Mouse (Mus musculus): Measurements from ENCODE around the gene Gas2l3. TPM values are rescaled to one million over a fixed set of nuclear protein-coding genes. Genes with fewer than 3 reads are reported as not detected.

Gas2l3 gene
- polyA plus RNA-seq, 1 experiment from 2014 or later: 7.0 TPM

- Histone ChIP-seq H3K4me2 (replicated peaks) (no peak overlapping the region), H3K4me1 (no peaks in the 10 kb centered on the region), H3K36me3 (no peaks in the 10 kb centered on the region), H3K9me3 (no peaks in the 10 kb centered on the region), H3K9ac (no peak overlapping the region), H3K4me3 (no peak overlapping the region), H3K27me3 (replicated peaks) (no peaks in the 10 kb centered on the region), H3K27ac (no peak overlapping the region)
- ATAC-seq (ENCODE audit: low FRiP score, low read depth): no peak
- 95% methylated on average over 8 of the region's 8 CpGs for WGBS
These were observed 21.1 kb downstream of the Gas2l3 start for GRCm38 (mm10) chr10:89422504-89423158.

- peaks cover 14% of the 10 kb centered on the region for H3K36me3 ChIP-seq
- no peaks in the 10 kb centered on the region for H3K4me1 ChIP-seq
- 96% methylated on average over 2 of the region's 2 CpGs for WGBS
- H3K4me2 ChIP-seq (replicated peaks): no peak overlapping the region
- H3K9ac ChIP-seq: no peak overlapping the region
- no peak overlapping the region for H3K27ac ChIP-seq
- no peaks in the 10 kb centered on the region for H3K27me3 ChIP-seq (replicated peaks)
- no peaks in the 10 kb centered on the region for H3K9me3 ChIP-seq
- no peak for ATAC-seq (ENCODE audit: low FRiP score, low read depth)
- H3K4me3 ChIP-seq: no peak overlapping the region
These were observed 25.8 kb downstream of the Gas2l3 start for GRCm38 (mm10) chr10:89417966-89418365.

GRCm38 (mm10) chr10:89415478-89415877 lies 28.3 kb downstream of the Gas2l3 start:
- Histone ChIP-seq H3K36me3 (peaks cover 18% of the 10 kb centered on the region), H3K27me3 (replicated peaks) (no peaks in the 10 kb centered on the region), H3K27ac (no peak overlapping the region), H3K9ac (no peak overlapping the region), H3K4me3 (no peak overlapping the region), H3K9me3 (no peaks in the 10 kb centered on the region), H3K4me1 (no peaks in the 10 kb centered on the region), H3K4me2 (replicated peaks) (no peak overlapping the region)
- 79% methylated on average over 3 of the region's 3 CpGs for WGBS
- no peak for ATAC-seq (ENCODE audit: low FRiP score, low read depth)

- no peaks in the 10 kb centered on the region for H3K36me3 ChIP-seq
- no peak overlapping the region for H3K27ac ChIP-seq
- 21% methylated on average over 1 of the region's 1 CpGs for WGBS
- no peaks in the 10 kb centered on the region for H3K27me3 ChIP-seq (replicated peaks)
- no peak overlapping the region for H3K4me3 ChIP-seq
- H3K4me1 ChIP-seq: no peaks in the 10 kb centered on the region
- ATAC-seq (ENCODE audit: low FRiP score, low read depth): no peak
- H3K9ac ChIP-seq: no peak overlapping the region
- H3K9me3 ChIP-seq: no peaks in the 10 kb centered on the region
- no peak overlapping the region for H3K4me2 ChIP-seq (replicated peaks)
These were observed 36.2 kb downstream of the Gas2l3 start for GRCm38 (mm10) chr10:89407551-89407950.

- H3K9ac ChIP-seq: no peak overlapping the region
- no peaks in the 10 kb centered on the region for H3K27me3 ChIP-seq (replicated peaks)
- 72% methylated on average over 5 of the region's 6 CpGs for WGBS
- H3K27ac ChIP-seq: no peak overlapping the region
- no peaks in the 10 kb centered on the region for H3K4me1 ChIP-seq
- H3K9me3 ChIP-seq: no peaks in the 10 kb centered on the region
- no peaks in the 10 kb centered on the region for H3K36me3 ChIP-seq
- no peak overlapping the region for H3K4me3 ChIP-seq
- ATAC-seq (ENCODE audit: low FRiP score, low read depth): no peak
- no peak overlapping the region for H3K4me2 ChIP-seq (replicated peaks)
These were observed 36.9 kb downstream of the Gas2l3 start for GRCm38 (mm10) chr10:89406733-89407484.

- WGBS: 72% methylated on average over 4 of the region's 4 CpGs
- no peak overlapping the region for H3K4me2 ChIP-seq (replicated peaks)
- H3K27ac ChIP-seq: no peak overlapping the region
- H3K4me3 ChIP-seq: no peak overlapping the region
- no peaks in the 10 kb centered on the region for H3K9me3 ChIP-seq
- no peaks in the 10 kb centered on the region for H3K4me1 ChIP-seq
- H3K27me3 ChIP-seq (replicated peaks): no peaks in the 10 kb centered on the region
- H3K36me3 ChIP-seq: no peaks in the 10 kb centered on the region
- no peak for ATAC-seq (ENCODE audit: low FRiP score, low read depth)
- no peak overlapping the region for H3K9ac ChIP-seq
These were observed 38.8 kb downstream of the Gas2l3 start for GRCm38 (mm10) chr10:89404936-89405335.

- H3K27me3 ChIP-seq (replicated peaks): no peaks in the 10 kb centered on the region
- no peak overlapping the region for H3K27ac ChIP-seq
- H3K4me1 ChIP-seq: no peaks in the 10 kb centered on the region
- no peak for ATAC-seq (ENCODE audit: low FRiP score, low read depth)
- H3K9ac ChIP-seq: no peak overlapping the region
- no peaks in the 10 kb centered on the region for H3K36me3 ChIP-seq
- no peaks in the 10 kb centered on the region for H3K9me3 ChIP-seq
- 83% methylated on average over 19 of the region's 19 CpGs for WGBS
- H3K4me3 ChIP-seq: no peak overlapping the region
- H3K4me2 ChIP-seq (replicated peaks): no peak overlapping the region
These were observed 43.0 kb downstream of the Gas2l3 start for GRCm38 (mm10) chr10:89400674-89401336.

- WGBS: 4% methylated on average over 7 of the region's 7 CpGs
These were observed 47.9 kb downstream of the Gas2l3 start for GRCm38 (mm10) chr10:89395823-89396222.

GRCm38 (mm10) chr10:89395321-89395720 lies 48.4 kb downstream of the Gas2l3 start:
- Histone ChIP-seq H3K9me3 (no peaks in the 10 kb centered on the region), H3K4me1 (no peaks in the 10 kb centered on the region), H3K27ac (no peak overlapping the region), H3K4me3 (no peak overlapping the region), H3K36me3 (no peaks in the 10 kb centered on the region), H3K4me2 (replicated peaks) (peak overlapping the region; percentile 31; the same call in 1 of the 2 replicates), H3K27me3 (replicated peaks) (no peaks in the 10 kb centered on the region), H3K9ac (no peak overlapping the region)
- WGBS: 37% methylated on average over 7 of the region's 7 CpGs
- ATAC-seq (ENCODE audit: low FRiP score, low read depth): no peak

More at GRCm38 (mm10) chr10:89395823-89396222, 47.9 kb downstream of the Gas2l3 start:
- Histone ChIP-seq H3K4me2 (replicated peaks) (peak overlapping the region; percentile 31), H3K4me3 (no peak overlapping the region), H3K27ac (no peak overlapping the region), H3K9ac (no peak overlapping the region), H3K9me3 (no peaks in the 10 kb centered on the region), H3K27me3 (replicated peaks) (no peaks in the 10 kb centered on the region), H3K36me3 (no peaks in the 10 kb centered on the region), H3K4me1 (no peaks in the 10 kb centered on the region)
- peak; percentile 70 for ATAC-seq (ENCODE audit: low FRiP score, low read depth)

- H3K36me3 ChIP-seq: no peaks in the 10 kb centered on the region
- H3K27me3 ChIP-seq (replicated peaks): no peaks in the 10 kb centered on the region
- 40% methylated on average over 4 of the region's 4 CpGs for WGBS
- no peak for ATAC-seq (ENCODE audit: low FRiP score, low read depth)
- H3K4me1 ChIP-seq: no peaks in the 10 kb centered on the region
- no peak overlapping the region for H3K4me3 ChIP-seq
- H3K9ac ChIP-seq: no peak overlapping the region
- H3K27ac ChIP-seq: no peak overlapping the region
- no peak overlapping the region for H3K4me2 ChIP-seq (replicated peaks)
- H3K9me3 ChIP-seq: no peaks in the 10 kb centered on the region
These were observed 51.1 kb downstream of the Gas2l3 start for GRCm38 (mm10) chr10:89392687-89393086.

- no peaks in the 10 kb centered on the region for H3K36me3 ChIP-seq
- H3K27ac ChIP-seq: no peak overlapping the region
- no peak overlapping the region for H3K4me3 ChIP-seq
- H3K27me3 ChIP-seq (replicated peaks): no peaks in the 10 kb centered on the region
- no peak overlapping the region for H3K4me2 ChIP-seq (replicated peaks)
- H3K4me1 ChIP-seq: no peaks in the 10 kb centered on the region
- ATAC-seq (ENCODE audit: low FRiP score, low read depth): no peak
- H3K9ac ChIP-seq: no peak overlapping the region
- H3K9me3 ChIP-seq: no peaks in the 10 kb centered on the region
- WGBS: 82% methylated on average over 4 of the region's 4 CpGs
These were observed 52.1 kb downstream of the Gas2l3 start for GRCm38 (mm10) chr10:89391571-89392163.

GRCm38 (mm10) chr10:89386461-89386860 lies 57.3 kb downstream of the Gas2l3 start:
- Histone ChIP-seq H3K36me3 (no peaks in the 10 kb centered on the region), H3K9me3 (no peaks in the 10 kb centered on the region), H3K4me2 (replicated peaks) (no peak overlapping the region), H3K27ac (no peak overlapping the region), H3K4me3 (no peak overlapping the region), H3K4me1 (no peaks in the 10 kb centered on the region), H3K9ac (no peak overlapping the region), H3K27me3 (replicated peaks) (no peaks in the 10 kb centered on the region)
- no peak for ATAC-seq (ENCODE audit: low FRiP score, low read depth)
- 92% methylated on average over 3 of the region's 3 CpGs for WGBS
